In the genomic region with DNA sequence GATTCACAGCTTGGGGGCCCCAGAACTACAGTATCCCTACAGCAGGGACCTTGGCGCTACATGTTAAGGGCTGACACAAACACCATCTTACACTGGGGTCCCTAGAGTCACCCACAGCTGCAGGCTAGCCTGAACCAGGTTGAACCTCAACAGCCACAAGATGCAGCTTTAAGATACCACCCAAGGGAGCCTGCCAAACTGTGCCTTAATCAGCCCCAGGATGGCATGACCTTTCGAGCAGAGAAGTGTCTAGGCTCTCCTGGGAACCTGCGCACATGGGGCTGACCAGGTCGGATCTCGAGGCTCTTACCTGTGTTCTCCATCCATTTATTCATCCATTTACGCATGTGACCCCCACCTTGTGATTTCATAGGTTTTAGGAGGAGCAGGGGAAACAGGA, we compare ENCODE assay signal across 30 mouse cellular contexts. TPM values are rescaled to one million over a fixed set of nuclear protein-coding genes. Genes with fewer than 3 reads are reported as not detected.
"Had no signal": no experiment of that assay in that cellular context is flagged by ENCODE, and none has a peak within 500 bp of the region (broad histone marks: within the 10 kb centered on the region; RNA-seq: fewer than 3 reads in every experiment).

No protein-coding gene starts in this region.

- H3K4me2 ChIP-seq: heart, embryonic 13.5 days; heart, embryonic 15.5 days; hindbrain, embryonic 13.5 days; hindbrain, embryonic 15.5 days; kidney, embryonic 15.5 days; limb, embryonic 12.5 days; liver, embryonic 11.5 days; liver, embryonic 13.5 days; liver, embryonic 15.5 days had no signal

- H3K36me3 ChIP-seq: heart, embryonic 15.5 days; hindbrain, embryonic 13.5 days; hindbrain, embryonic 15.5 days; liver, embryonic 15.5 days had no signal

- H3K4me3 ChIP-seq: heart, adult 2 months; heart, embryonic 13.5 days; heart, embryonic 15.5 days; hindbrain, embryonic 13.5 days; hindbrain, embryonic 15.5 days; kidney, embryonic 15.5 days; limb, embryonic 10.5 days; limb, embryonic 12.5 days; liver, embryonic 13.5 days; liver, embryonic 15.5 days had no signal

- H3K27me3 ChIP-seq: heart, embryonic 15.5 days; hindbrain, embryonic 15.5 days; kidney, embryonic 15.5 days; limb, embryonic 12.5 days; liver, embryonic 15.5 days had no signal

- ATAC-seq: hindbrain, postnatal 0 days; intestine, embryonic 16.5 days had no signal

- H3K9me3 ChIP-seq: heart, embryonic 15.5 days; hindbrain, embryonic 13.5 days; hindbrain, embryonic 15.5 days; kidney, embryonic 15.5 days; limb, embryonic 10.5 days; liver, embryonic 15.5 days had no signal

- DNase-seq: gastrocnemius, postnatal 14 days; gastrocnemius, postnatal 36 days; heart, adult 2 months; heart, postnatal 14 days; heart, postnatal 36 days; kidney, adult 11 months; kidney, adult 2 months; kidney, adult 9 months; kidney, postnatal 14 days; kidney, postnatal 36 days; layer of hippocampus, adult 9-11 months; layer of hippocampus, postnatal 36 days; liver; liver, embryonic 13.5 days had no signal

- H3K27ac ChIP-seq: heart, adult 2 months; heart, embryonic 13.5 days; heart, embryonic 15.5 days; hindbrain, embryonic 13.5 days; hindbrain, embryonic 15.5 days; hindbrain, postnatal 0 days; kidney, embryonic 15.5 days; kidney, postnatal 0 days; limb, embryonic 10.5 days; limb, embryonic 12.5 days; liver, embryonic 13.5 days; liver, embryonic 15.5 days had no signal

- H3K9ac ChIP-seq: heart, embryonic 15.5 days; hindbrain, embryonic 13.5 days; hindbrain, embryonic 15.5 days; kidney, embryonic 15.5 days; limb, embryonic 12.5 days; liver, embryonic 13.5 days; liver, embryonic 15.5 days had no signal

- H3K4me1 ChIP-seq: hindbrain, embryonic 13.5 days; hindbrain, embryonic 15.5 days; kidney, embryonic 15.5 days had no signal

RNA-seq across cellular contexts. Expression of a gene that starts 29.3 kb away (rescaled TPM):
- total RNA-seq: gastrocnemius, adult 18-20 months; gastrocnemius, adult 8-10 months; gastrocnemius, postnatal 14 days; gastrocnemius, postnatal 36 days; heart, adult 2 months; heart, postnatal 14 days; heart, postnatal 36 days had no signal
- polyA plus RNA-seq: heart, postnatal 0 days; liver, embryonic 15.5 days had no signal

RNA-seq across cellular contexts. Expression of a gene that starts 35.1 kb away (rescaled TPM):
- total RNA-seq: hematopoietic stem cell, adult 5-6 weeks had no signal
